Mouse (Mus musculus) forebrain, embryonic 13.5 days (tissue): ENCODE measurements around the gene Gm6020. TPM values are rescaled to one million over a fixed set of nuclear protein-coding genes. Genes with fewer than 3 reads are reported as not detected.
A peak's percentile ranks its signal among the peaks of the same experiment; 100 is the strongest.

Source experiments
- ATAC-seq: fragments of 200-750 bp; cut with Nextera tagmentation; 2 replicates; pipeline ENCODE4 v1.8.0; 2017
- H3K27ac ChIP-seq: fragments of 300-500 bp; sonication (generic); 2 replicates; pipeline ENCODE4 v1.5.1; 2015; ENCODE audit warnings: inconsistent platforms, mild to moderate bottlenecking, moderate library complexity
- H3K27me3 ChIP-seq: fragments of 300-500 bp; sonication (generic); 2 replicates; pipeline ENCODE4 v1.6.1; 2015; ENCODE audit warnings: mild to moderate bottlenecking, inconsistent platforms
- H3K36me3 ChIP-seq: fragments of 300-500 bp; sonication (generic); 2 replicates; pipeline ENCODE4 v1.6.1; 2015; ENCODE audit warnings: mild to moderate bottlenecking, inconsistent platforms; ENCODE audit not compliant: poor library complexity, severe bottlenecking
- H3K4me1 ChIP-seq: fragments of 300-500 bp; sonication (generic); 2 replicates; pipeline ENCODE4 v1.6.1; 2015; ENCODE audit warnings: inconsistent platforms
- H3K4me2 ChIP-seq: fragments of 300-500 bp; sonication (generic); 2 replicates; pipeline ENCODE4 v1.6.1; 2015; ENCODE audit warnings: inconsistent platforms, mild to moderate bottlenecking, moderate library complexity
- H3K4me3 ChIP-seq: fragments of 300-500 bp; sonication (generic); 2 replicates; pipeline ENCODE4 v1.5.1; 2015; ENCODE audit warnings: mild to moderate bottlenecking, inconsistent platforms
- H3K9ac ChIP-seq: fragments of 300-500 bp; sonication (generic); 2 replicates; pipeline ENCODE4 v1.6.1; 2015; ENCODE audit warnings: mild to moderate bottlenecking, inconsistent platforms
- H3K9me3 ChIP-seq: fragments of 300-500 bp; sonication (generic); replicated peaks from 2 replicates; pipeline ENCODE4 v1.6.1; 2016; ENCODE audit warnings: inconsistent platforms
- WGBS: fragments of 180-500 bp; shearing (Covaris S2); methylation state at CpG from one replicate; pipeline ENCODE4 v1.1.7; 2015; 5-methylcytosine and 5-hydroxymethylcytosine counted together
- polyA plus RNA-seq: library from polyadenylated mRNA; unstranded; fragments of >200 nt; fragmentation: Nextera tagmentation; extraction: Ambion mirVana; gene quantifications from 2 replicates; pipeline ENCODE4 v1.2.1, GENCODE M21; 2015

The Gm6020 gene
- polyA plus RNA-seq, 1 experiment from 2014 or later, result not detected

DNA sequence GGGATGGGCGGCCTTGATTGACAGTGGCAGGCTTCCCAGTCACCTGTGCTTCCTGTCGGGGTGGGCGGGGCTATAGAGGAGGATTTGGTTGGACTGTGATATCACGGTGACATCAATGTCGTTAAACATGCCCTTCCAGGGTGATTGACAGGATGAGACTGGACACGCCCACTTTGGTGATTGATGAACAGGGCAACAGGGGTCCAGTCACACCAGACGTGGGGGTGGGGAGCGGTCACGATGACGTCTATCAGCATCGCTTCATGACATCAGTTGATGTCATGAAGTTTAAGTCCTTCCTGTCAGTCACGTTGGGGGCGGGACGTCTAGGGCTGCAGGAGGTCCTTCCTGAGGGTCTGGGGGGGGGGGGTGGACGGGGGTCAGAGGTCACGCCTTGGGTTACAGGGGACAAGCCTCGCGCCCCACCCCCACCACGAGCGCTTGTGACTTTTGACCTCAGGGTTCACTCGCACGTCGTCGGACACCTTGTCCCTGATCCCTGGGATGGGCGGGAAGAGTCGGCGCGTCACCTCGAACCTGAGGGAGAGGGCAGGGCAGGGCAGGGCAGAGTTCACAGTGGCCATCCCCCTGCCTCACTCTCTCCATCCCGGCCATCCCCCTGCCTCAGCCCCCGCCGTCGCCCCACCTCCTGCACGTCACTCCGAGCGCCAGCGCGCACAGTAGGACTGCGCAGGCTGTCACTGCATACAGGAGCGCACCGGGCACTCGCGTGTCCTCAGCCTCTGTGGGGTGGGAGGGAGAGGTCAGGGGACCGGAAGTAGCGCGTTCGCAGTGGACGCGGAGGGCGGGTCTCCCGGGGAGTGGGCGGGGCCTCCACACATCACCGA is 41.2 kb downstream of the Gm6020 start:
- Histone ChIP-seq H3K9ac (no peak overlapping the region), H3K4me1 (peaks cover 3% of the 10 kb centered on the region; the same call in 1 of the 2 replicates), H3K4me2 (peak overlapping the region; percentile 60), H3K9me3 (peaks cover 3% of the 10 kb centered on the region; the same call in 1 of the 2 replicates), H3K27me3 (peaks cover 7% of the 10 kb centered on the region; the same call in 1 of the 2 replicates), H3K36me3 (no peaks in the 10 kb centered on the region), H3K27ac (no peak overlapping the region), H3K4me3 (peak overlapping the region; percentile 58)
- 28% methylated on average over 52 of the region's 53 CpGs for WGBS
- ATAC-seq, result peak; percentile 14

DNA sequence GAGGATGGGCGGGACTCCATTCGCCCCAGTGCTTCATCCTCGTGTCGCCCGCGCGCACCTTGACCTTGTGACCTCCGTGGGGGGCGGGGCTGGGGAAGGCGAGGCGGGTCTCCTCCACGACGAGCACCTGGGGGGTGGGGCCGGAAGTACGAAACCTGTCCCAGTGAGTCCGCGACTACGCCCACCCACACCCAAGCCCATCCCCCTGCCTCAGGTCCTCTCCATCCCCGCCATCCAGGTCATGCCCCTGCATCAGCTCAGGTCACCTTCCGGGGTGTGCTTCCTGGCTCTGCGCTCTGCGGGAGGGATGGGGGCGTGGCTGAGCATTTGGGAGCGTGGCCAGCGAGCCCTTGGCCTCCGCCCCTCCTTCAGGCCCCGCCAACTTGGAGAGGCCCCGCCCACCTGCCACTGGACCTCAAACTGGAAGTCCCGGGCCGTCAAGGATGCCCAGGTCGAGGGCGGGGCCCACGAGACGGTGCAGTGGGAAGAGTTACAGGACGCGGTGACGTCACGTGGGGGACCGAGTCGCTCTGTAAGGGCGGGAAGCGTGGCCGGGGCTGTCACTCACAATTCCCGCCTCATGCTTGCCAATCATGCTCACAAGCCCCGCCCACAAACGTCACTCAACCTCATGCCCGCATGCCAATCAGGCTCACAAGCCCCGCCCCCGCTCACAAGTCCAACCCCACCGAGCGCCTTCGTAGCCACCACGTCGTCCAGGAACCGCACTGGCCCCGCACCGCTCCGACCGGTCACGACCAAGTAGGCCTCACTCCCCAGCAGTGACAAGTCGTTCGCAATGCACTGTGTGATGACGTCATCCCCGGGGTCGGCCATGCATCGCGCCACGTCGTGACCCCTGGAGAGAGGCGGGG is 42.1 kb downstream of the Gm6020 start:
- ATAC-seq, result peak; percentile 62
- Histone ChIP-seq H3K9ac (no peak overlapping the region), H3K9me3 (peaks cover 3% of the 10 kb centered on the region; the same call in 1 of the 2 replicates), H3K4me3 (peak overlapping the region; percentile 58), H3K4me2 (peak overlapping the region; percentile 60), H3K27ac (peak overlapping the region; percentile 85), H3K4me1 (peaks cover 3% of the 10 kb centered on the region; the same call in 1 of the 2 replicates), H3K27me3 (peaks cover 6% of the 10 kb centered on the region; the same call in 1 of the 2 replicates), H3K36me3 (no peaks in the 10 kb centered on the region)
- WGBS, result 8% methylated on average over 69 of the region's 70 CpGs

DNA sequence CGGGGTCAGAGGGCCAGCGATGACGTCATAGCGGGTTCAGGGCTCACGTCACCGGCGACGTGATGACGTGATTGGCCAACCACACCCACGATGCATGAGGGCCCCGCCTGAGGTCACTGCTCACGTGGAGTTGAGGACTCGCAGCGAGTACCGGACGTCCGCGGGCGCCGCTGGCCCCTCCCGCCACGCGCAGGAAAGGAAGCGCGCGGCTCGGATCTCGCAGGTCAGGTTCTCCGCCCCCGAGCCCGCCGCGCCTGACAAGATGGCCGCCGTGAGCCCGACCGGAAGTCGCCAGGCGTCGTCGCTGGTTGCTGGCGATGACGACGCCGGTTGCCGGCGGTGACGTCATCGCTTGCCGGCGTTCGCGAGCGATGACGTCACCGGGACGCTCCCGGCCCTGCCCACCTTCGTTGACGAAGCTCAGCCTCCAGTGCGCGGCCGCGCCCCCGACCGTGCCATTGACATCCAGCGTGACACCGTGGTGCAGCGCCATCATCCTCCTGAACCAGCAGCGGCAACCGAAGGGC is 42.8 kb downstream of the Gm6020 start:
- peak overlapping the region; percentile 85 for H3K27ac ChIP-seq
- H3K9ac ChIP-seq, result peak overlapping the region; percentile 40; the same call in 1 of the 2 replicates
- H3K27me3 ChIP-seq, result 0 out of 2 replicates have a peak, but pooled peaks cover 2% of the 10 kb centered on the region
- H3K4me2 ChIP-seq, result peak overlapping the region; percentile 60
- ATAC-seq, result peak; percentile 57
- peak overlapping the region; percentile 58 for H3K4me3 ChIP-seq
- 3% methylated on average over 71 of the region's 71 CpGs for WGBS
- H3K4me1 ChIP-seq, result peaks cover 3% of the 10 kb centered on the region; the same call in 1 of the 2 replicates
- peaks cover 3% of the 10 kb centered on the region; the same call in 1 of the 2 replicates for H3K9me3 ChIP-seq
- H3K36me3 ChIP-seq, result no peaks in the 10 kb centered on the region

DNA sequence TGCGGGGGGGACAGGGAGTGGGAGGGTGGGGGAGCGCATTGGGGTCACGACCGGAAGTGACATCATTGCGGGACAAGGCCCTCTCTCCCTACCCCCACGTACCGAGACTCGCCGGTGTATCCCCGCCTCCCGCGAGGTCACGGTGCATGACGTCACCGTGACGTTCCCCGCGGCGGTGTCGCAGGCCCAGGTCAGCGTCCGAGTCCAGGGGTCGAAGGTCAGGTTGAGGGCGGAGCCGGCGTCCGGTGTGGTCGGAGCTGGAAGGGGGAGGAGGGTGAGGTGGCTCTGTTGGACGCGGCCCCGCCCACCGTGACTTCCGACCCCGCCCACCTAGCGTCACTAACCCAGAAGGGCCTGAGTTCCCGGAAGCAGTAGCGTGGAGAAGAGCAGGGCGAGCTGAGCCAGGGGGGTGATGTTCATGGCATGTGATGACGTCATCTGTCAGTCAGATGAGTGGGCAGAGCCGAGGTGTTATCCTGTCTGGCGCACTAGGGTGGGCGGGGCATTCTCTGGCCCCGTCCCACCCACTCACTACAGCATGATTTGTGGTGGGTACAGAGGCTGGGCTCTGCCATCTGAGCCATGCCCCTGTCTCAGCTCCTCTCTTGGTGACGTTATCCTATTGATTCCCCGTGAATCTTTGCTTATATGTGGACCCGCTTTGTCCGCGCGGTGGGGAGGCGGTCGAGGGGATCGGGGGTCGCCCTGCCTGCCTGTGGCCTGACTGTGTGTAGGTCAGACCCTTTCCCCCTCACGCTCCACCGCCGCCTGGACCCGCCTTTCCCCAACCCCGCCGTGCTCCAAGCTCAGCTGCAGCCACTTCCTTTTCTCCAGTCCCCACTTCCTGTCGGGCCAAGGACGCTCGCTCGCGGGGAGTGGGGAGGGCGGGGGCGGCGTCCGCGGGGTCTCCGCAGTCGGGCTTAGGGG is 43.5 kb downstream of the Gm6020 start:
- Histone ChIP-seq H3K4me2 (peak overlapping the region; percentile 60), H3K9me3 (peaks cover 3% of the 10 kb centered on the region; the same call in 1 of the 2 replicates), H3K27me3 (no peaks in the 10 kb centered on the region), H3K9ac (peak overlapping the region; percentile 40), H3K4me3 (peak overlapping the region; percentile 58), H3K36me3 (no peaks in the 10 kb centered on the region), H3K4me1 (peaks cover 3% of the 10 kb centered on the region; the same call in 1 of the 2 replicates), H3K27ac (peak overlapping the region; percentile 85)
- peak; percentile 90 for ATAC-seq
- WGBS, result 3% methylated on average over 62 of the region's 71 CpGs

DNA sequence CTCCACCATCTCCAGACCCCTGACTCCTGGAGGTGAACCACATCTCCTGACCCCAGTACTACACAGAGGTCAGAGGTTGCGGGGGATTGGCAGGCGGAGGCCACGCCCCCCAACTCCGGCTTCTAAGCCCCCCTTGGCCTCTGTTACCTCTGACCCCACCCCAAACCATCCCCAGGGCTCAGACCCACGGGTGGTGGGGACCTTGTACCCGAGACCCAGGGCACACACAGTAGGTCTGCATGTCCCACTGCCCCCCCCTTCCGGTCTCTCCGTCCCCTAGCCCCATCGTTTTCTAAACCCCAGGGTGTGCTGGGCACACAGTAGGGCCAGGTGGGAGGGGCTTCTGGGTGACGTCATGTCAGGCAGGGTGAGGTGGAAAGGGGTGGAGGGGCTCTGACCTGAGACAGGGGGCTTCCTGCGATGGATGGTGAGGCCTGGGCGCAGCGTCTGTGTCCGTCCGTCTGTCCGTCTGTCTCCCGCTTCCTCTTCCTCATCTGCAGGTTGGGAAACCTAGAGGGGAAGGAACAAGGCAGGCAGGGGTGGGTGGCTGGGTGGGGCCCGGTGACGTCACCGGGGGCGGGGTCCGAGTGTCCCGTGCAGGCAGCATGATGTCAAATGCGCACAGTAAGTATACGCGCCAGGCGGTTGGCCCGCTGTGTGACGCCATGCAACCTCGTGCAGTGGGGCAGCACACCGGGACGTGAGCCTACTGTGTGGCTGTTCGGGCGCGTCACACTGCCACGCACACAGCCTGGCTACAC is 44.4 kb downstream of the Gm6020 start, which contains the start of gene Csf2ra:
TSS of gene Csf2ra (minus strand) at position 489 of the 761 bp plus-strand sequence.
- Histone ChIP-seq H3K9me3 (peaks cover 3% of the 10 kb centered on the region; the same call in 1 of the 2 replicates), H3K36me3 (no peaks in the 10 kb centered on the region), H3K27ac (peak within 1 kb of the TSS; percentile 85; the same call in 1 of the 2 replicates), H3K4me2 (peak within 1 kb of the TSS; percentile 60), H3K27me3 (no peaks in the 10 kb centered on the region), H3K9ac (peak within 1 kb of the TSS; percentile 38), H3K4me1 (peaks cover 3% of the 10 kb centered on the region; the same call in 1 of the 2 replicates), H3K4me3 (peak within 1 kb of the TSS; percentile 58)
- 61% methylated on average over 36 of the region's 36 CpGs for WGBS
- ATAC-seq, result no peak

Other genes with a start within 250 kb of the Gm6020 start
- 50.9 and 51.2 TPM in 2 replicates for gene Zfp950, start 43.0 kb upstream of the Gm6020 start, polyA plus RNA-seq
- 0.20 TPM in 1 of 2 replicates, not detected in the other for gene Gm7102, start 7.6 kb upstream of the Gm6020 start, polyA plus RNA-seq
- 20.4 and 25.2 TPM in 2 replicates for gene Csf2ra, start 44.5 kb downstream of the Gm6020 start, polyA plus RNA-seq
- not detected in 2 replicates for gene Gm21060, start 113.2 kb downstream of the Gm6020 start, polyA plus RNA-seq